Mouse (Mus musculus) right cerebral cortex, postnatal 14 days (tissue): ENCODE data around the gene Pla2g7.

Experiments
- DNase-seq: peaks from one replicate; pipeline ENCODE4 v3.0.0; 2022

Gene Pla2g7

GRCm38 (mm10) chr17:43649641-43650436, 81.9 kb downstream of the Pla2g7 start:
- no peak for DNase-seq

GRCm38 (mm10) chr17:43651314-43652046, 83.6 kb downstream of the Pla2g7 start:
- DNase-seq, result no peak
